Mouse (Mus musculus) gastrocnemius, postnatal 14 days (tissue): ENCODE data around the gene Mul1. TPM values are rescaled to one million over a fixed set of nuclear protein-coding genes. Genes with fewer than 3 reads are reported as not detected.
A peak's percentile ranks its signal among the peaks of the same experiment; 100 is the strongest.

ENCODE experiments used
- DNase-seq: peaks from one replicate; pipeline ENCODE4 v3.0.0; 2021; ENCODE audit warnings: mixed read lengths
- intact Hi-C: fragments of 180-260 bp; cut with DNase I; formaldehyde crosslinking; loops from one replicate; pipeline ENCODE4 v1.15.1; 2025; ENCODE audit warnings: low total_unique reads
- total RNA-seq, 2 experiments: library from RNA; stranded (reverse); gene quantifications; 2 replicates each; pipeline ENCODE4 v1.2.3; 2021

The Mul1 gene
- total RNA-seq, 2 experiments from 2014 or later, result 31.1 to 34.2 TPM

DNA sequence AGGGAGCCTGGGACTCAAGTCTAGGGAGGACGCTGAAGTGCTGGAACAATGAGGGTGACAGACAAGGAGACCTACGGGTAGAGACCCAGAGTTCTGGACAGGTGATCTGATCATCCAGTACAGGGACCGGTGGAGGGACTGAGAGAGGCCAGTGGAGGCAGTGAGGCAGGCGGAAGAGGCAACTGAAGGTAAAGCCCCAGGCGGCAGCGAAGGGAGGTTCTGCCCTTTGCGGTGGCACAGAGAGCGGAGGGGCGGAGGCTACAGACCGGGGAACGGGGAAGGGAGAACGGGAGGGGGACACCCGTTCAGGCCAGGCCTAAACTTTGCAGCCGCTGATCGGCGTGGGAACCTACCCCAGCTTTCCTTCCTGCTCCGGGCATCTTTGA, 21.5 kb downstream of the Mul1 start:
- DNase-seq, result no peak
- intact Hi-C loops, result no loop called here

DNA sequence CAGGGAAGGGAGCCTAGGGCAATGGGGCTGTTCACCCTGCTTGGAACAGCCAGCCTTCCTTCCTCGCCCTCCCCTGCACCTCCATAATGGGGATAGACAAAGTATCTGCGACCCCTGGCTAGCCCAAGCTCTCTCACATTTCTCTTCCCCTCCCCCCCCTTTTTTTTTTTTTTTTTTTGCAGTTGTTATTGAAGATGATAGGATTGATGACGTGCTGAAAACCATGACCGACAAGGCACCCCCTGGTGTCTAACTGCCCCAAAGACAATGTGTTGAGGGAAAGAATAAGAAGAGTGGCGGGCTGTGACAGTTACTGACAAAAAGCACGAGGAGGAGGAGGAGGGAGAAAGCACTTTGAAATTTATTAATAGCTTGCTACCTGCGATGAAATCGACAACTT, 22.1 kb downstream of the Mul1 start:
- intact Hi-C loops, result no loop called here
- no peak for DNase-seq

GRCm38 (mm10) chr4:138457091-138457490, 22.6 kb downstream of the Mul1 start:
- intact Hi-C loops, result no loop called here
- DNase-seq, result no peak

- no peak for DNase-seq
- intact Hi-C loops, result no loop called here
Observed at GRCm38 (mm10) chr4:138458171-138458570, 23.7 kb downstream of the Mul1 start.

GRCm38 (mm10) chr4:138458735-138459440, 24.4 kb downstream of the Mul1 start:
- intact Hi-C loops, result no loop called here
- no peak for DNase-seq

- DNase-seq, result no peak
- intact Hi-C loops, result no loop called here
Observed at GRCm38 (mm10) chr4:138459775-138460174, 25.3 kb downstream of the Mul1 start.

GRCm38 (mm10) chr4:138460910-138461309, 26.4 kb downstream of the Mul1 start:
- intact Hi-C loops, result no loop called here
- no peak for DNase-seq

GRCm38 (mm10) chr4:138461471-138461870, 27.0 kb downstream of the Mul1 start:
- intact Hi-C loops, result no loop called here
- no peak for DNase-seq

- no peak for DNase-seq
Observed at GRCm38 (mm10) chr4:138462971-138463831, 28.7 kb downstream of the Mul1 start.

DNA sequence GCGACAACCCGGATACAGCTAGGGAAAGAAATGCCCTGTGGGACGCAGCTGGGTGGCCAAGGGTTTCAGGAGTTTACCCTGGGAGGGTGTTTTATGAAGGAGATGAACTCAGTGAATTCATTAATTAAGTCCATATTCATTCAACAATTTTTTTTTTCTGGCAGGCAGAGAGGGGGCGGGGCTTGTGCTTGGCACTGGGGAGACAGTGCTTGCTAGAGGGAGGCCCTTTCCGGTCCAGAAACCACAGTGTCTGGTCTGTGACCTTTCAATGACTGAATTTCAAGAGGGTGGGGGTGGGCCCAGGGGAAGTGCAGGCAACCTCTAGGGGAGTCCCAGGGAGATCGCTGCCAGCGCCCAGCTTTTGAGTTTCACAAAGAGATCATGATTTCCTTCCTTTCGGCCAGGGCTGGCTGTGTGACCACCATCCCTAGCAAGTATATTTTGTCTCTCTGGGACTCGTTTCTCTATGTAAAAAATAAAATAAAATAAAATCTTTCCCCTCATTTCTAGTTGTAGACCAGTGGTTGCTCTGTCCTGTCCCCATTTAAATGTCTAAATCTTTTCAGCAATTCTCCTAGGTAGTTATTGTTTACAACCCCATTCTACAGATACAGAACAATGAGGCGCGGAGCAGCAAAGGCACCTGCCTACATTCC, 29.5 kb downstream of the Mul1 start:
- peak; percentile 81 for DNase-seq
- intact Hi-C loops, result no loop called here

More at GRCm38 (mm10) chr4:138462971-138463831, 28.7 kb downstream of the Mul1 start:
- intact Hi-C loops, result no loop called here

GRCm38 (mm10) chr4:138464667-138465353, 30.3 kb downstream of the Mul1 start:
- peak; percentile 79 for DNase-seq
- intact Hi-C loops, result no loop called here

GRCm38 (mm10) chr4:138465446-138465845, 31.0 kb downstream of the Mul1 start:
- intact Hi-C loops, result no loop called here
- DNase-seq, result no peak

GRCm38 (mm10) chr4:138466690-138467089, 32.2 kb downstream of the Mul1 start:
- no peak for DNase-seq
- intact Hi-C loops, result no loop called here

DNA sequence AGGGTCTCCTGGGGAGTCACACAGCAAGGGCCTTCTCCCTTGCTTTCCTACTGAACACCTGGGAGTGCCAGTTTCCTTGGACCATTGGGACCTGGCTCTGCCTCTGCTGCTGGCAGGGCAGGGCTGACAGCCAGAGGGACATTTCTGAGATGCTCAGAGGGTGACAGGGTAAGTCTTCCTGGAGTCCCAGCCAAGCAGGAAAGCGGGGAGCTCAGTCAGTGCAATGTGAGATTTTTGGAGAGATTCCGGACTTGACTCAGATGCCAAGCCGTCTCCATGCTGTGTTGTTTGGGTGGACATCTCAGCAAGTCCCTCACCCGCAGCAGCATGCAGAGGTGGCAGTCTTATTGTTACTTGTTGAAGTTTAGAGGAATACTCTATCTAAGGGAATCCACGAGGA, 33.0 kb downstream of the Mul1 start:
- peak; percentile 44 for DNase-seq
- intact Hi-C loops, result no loop called here

- intact Hi-C loops, result no loop called here
- no peak for DNase-seq
Observed at GRCm38 (mm10) chr4:138469080-138469479, 34.6 kb downstream of the Mul1 start.

- intact Hi-C loops, result no loop called here
- no peak for DNase-seq
Observed at GRCm38 (mm10) chr4:138471241-138471640, 36.8 kb downstream of the Mul1 start.

- intact Hi-C loops, result no loop called here
- DNase-seq, result no peak
Observed at GRCm38 (mm10) chr4:138479595-138479994, 45.1 kb downstream of the Mul1 start.

DNA sequence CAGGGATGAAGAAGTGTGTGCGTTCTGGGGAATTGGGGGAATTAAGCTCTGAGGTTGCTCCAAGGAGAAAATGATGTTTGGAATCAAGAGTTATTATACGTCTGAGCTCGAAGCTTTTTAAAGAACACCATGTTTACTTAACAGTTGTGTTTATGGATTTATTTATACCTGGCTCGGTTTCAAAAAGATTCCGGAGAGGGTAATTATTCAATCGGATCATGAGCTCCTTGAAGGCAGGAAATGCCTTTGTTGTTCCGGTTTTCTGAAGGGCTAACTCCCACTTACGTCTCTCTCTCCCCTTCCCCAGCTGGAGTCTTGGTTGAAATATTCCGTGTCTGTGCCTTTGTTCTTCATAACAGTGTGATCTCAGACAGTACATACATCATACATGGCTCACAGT, 46.5 kb downstream of the Mul1 start:
- intact Hi-C loops, result no loop called here
- DNase-seq, result no peak

DNA sequence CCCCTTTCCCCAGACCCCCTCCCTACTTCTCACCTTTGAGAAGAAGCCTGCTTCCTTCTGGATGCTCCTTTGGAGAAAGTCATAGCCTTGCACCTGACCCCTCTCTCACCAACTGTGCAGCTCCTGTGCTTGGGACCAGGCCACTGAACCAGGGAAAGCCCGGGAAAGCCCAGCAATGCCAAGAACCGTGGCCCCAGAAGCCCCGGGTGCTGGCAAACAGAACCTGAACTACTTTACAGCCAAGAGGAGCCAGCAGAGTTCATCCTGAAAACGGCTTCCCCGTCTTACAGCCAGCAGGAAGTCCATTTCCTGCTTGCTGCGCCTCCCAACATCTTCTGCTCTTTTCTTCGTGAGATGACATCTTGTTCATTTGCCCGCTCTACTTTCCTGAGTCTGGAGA, 48.2 kb downstream of the Mul1 start:
- intact Hi-C loops, result no loop called here
- DNase-seq, result no peak

DNA sequence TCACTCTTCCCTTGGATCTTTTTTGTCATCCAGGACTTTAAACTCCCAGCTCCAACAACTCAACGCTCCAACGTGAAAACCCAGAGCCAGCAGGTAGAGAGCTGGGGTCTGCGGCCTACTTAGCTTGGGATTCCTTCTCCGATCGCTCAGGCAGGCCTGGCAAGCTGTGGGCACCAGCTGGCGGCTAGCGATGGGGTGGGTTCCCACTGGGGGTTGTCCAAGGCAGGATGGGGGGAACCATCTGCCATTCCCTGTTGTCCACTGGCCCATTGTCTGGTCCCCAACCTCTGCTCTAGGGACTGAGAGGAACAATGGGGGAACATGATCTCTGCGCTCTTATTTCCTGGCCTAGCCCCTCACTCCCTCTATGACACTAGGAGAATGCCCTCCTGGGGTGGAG, 53.8 kb downstream of the Mul1 start:
- no peak for DNase-seq
- intact Hi-C loops, result no loop called here
